Mouse (Mus musculus) heart, embryonic 10.5 days (tissue): Measurements from ENCODE around the gene Gdpd3. TPM values are rescaled to one million over a fixed set of nuclear protein-coding genes. Genes with fewer than 3 reads are reported as not detected.
"Not testable (repeated sequence)": the region's sequence is repeated elsewhere in the genome, so short reads cannot be mapped to it uniquely, and the experiment has no call there.

ENCODE experiments used
- DNase-seq: peaks from one replicate; pipeline ENCODE4 v3.0.0-alpha.2; 2017; ENCODE audit warnings: low spot score
- H3K27ac ChIP-seq: fragments of 300-500 bp; sonication (generic); 2 replicates; pipeline ENCODE4 v1.5.1; 2016; ENCODE audit warnings: mild to moderate bottlenecking
- H3K27me3 ChIP-seq: fragments of 300-500 bp; sonication (generic); 2 replicates; pipeline ENCODE4 v1.6.1; 2016; ENCODE audit warnings: mild to moderate bottlenecking; ENCODE audit not compliant: poor library complexity, insufficient read depth, severe bottlenecking
- H3K36me3 ChIP-seq: fragments of 300-500 bp; sonication (generic); 2 replicates; pipeline ENCODE4 v1.6.1; 2016; ENCODE audit warnings: mild to moderate bottlenecking, moderate library complexity
- H3K4me1 ChIP-seq: fragments of 300-500 bp; sonication (generic); 2 replicates; pipeline ENCODE4 v1.6.1; 2016; ENCODE audit warnings: mild to moderate bottlenecking
- H3K4me3 ChIP-seq: fragments of 300-500 bp; sonication (generic); 2 replicates; pipeline ENCODE4 v1.5.1; 2016; ENCODE audit warnings: mild to moderate bottlenecking, moderate library complexity
- H3K9me3 ChIP-seq: fragments of 300-500 bp; sonication (generic); 2 replicates; pipeline ENCODE4 v1.6.1; 2016; ENCODE audit warnings: mild to moderate bottlenecking, moderate library complexity
- WGBS: fragments of 180-500 bp; shearing (Covaris S2); methylation state at CpG from one replicate; pipeline ENCODE4 v1.1.7; 2016; 5-methylcytosine and 5-hydroxymethylcytosine counted together
- polyA plus RNA-seq: library from polyadenylated mRNA; unstranded; fragments of >200 nt; fragmentation: Nextera tagmentation; extraction: Ambion mirVana; gene quantifications from 2 replicates; pipeline ENCODE4 v1.2.1, GENCODE M21; 2016

Gdpd3 gene
- polyA plus RNA-seq: 1.3 and 1.5 TPM in 2 replicates

- Histone ChIP-seq H3K4me3 (no peak within 1 kb of the TSS), H3K4me1 (peaks cover 42% of the 10 kb centered on the region), H3K36me3 (peaks cover 86% of the 10 kb centered on the region), H3K9me3 (no peaks in the 10 kb centered on the region), H3K27ac (peak within 1 kb of the TSS; percentile 29; the same call in 1 of the 2 replicates), H3K27me3 (no peaks in the 10 kb centered on the region)
- no peak for DNase-seq
- 90% methylated on average over 16 of the region's 16 CpGs for WGBS
Observed at GRCm38 (mm10) chr7:126766201-126766600, at the start of gene Gdpd3. Gdpd3 (plus strand) TSS chr7:126766334.

DNA sequence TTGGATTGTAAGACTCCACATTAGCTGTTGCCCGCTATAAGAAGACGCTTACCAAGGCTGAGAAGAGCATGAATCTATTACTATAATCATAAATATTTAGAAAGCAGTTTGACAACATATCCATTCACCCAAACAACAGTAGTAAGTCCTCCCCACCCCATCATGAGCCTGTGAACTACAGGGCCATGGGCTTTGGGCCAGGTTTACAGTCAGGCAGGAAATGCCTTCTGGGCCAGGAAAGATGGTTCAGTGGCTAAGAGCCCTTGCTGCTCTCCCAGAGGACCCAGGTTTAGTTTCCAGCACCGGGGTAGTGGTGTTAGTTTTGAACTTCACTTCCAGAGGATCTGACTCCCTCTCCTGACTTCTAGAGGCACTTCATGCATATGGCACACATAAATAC, 48.6 kb upstream of the Gdpd3 start:
- H3K9me3 ChIP-seq: no peaks in the 10 kb centered on the region
- no peaks in the 10 kb centered on the region for H3K27me3 ChIP-seq
- no peaks in the 10 kb centered on the region for H3K4me1 ChIP-seq
- H3K27ac ChIP-seq: no peak overlapping the region
- no peak for DNase-seq
- 85% methylated on average over 3 of the region's 3 CpGs for WGBS
- H3K4me3 ChIP-seq: no peak overlapping the region
- H3K36me3 ChIP-seq: no peaks in the 10 kb centered on the region

- 90% methylated on average over 5 of the region's 5 CpGs for WGBS
- Histone ChIP-seq H3K27ac (no peak overlapping the region), H3K4me3 (no peak overlapping the region), H3K4me1 (no peaks in the 10 kb centered on the region), H3K27me3 (no peaks in the 10 kb centered on the region), H3K9me3 (no peaks in the 10 kb centered on the region), H3K36me3 (no peaks in the 10 kb centered on the region)
- no peak for DNase-seq
Observed at GRCm38 (mm10) chr7:126718787-126719337, 47.3 kb upstream of the Gdpd3 start.

- Histone ChIP-seq H3K27me3 (no peaks in the 10 kb centered on the region), H3K4me1 (no peaks in the 10 kb centered on the region), H3K9me3 (no peaks in the 10 kb centered on the region), H3K36me3 (no peaks in the 10 kb centered on the region), H3K4me3 (no peak overlapping the region), H3K27ac (no peak overlapping the region)
- WGBS: 89% methylated on average over 13 of the region's 13 CpGs
- DNase-seq: no peak
Observed at GRCm38 (mm10) chr7:126721635-126722034, 44.5 kb upstream of the Gdpd3 start.

DNA sequence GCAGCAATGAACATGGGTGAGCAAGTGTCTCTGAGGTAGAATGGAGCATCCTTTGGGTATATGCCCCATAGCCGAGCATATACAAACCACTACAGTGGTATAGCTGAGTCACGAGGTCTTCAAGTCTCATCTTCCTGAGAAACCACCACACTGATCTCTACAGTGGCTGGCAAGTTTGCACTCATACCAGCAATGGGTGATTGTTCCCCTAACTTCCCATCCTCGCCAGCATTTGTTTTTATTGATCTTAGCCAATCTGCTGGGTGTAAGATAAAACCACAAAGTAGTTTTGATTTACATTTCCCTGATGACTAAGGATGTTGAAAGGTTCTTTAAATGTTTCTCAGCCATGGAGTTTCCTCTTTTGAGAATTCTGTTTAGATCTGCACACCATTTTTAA, 41.1 kb upstream of the Gdpd3 start:
- H3K27me3 ChIP-seq: no peaks in the 10 kb centered on the region
- H3K9me3 ChIP-seq: no peaks in the 10 kb centered on the region
- 66% methylated on average over 3 of the region's 3 CpGs for WGBS
- H3K4me1 ChIP-seq: no peaks in the 10 kb centered on the region
- no peaks in the 10 kb centered on the region for H3K36me3 ChIP-seq
- no peak for DNase-seq
- no peak overlapping the region for H3K27ac ChIP-seq
- no peak overlapping the region for H3K4me3 ChIP-seq

- WGBS: 79% methylated on average over 5 of the region's 5 CpGs
- Histone ChIP-seq H3K4me1 (no peaks in the 10 kb centered on the region), H3K27ac (no peak overlapping the region), H3K36me3 (no peaks in the 10 kb centered on the region), H3K27me3 (no peaks in the 10 kb centered on the region), H3K4me3 (no peak overlapping the region), H3K9me3 (no peaks in the 10 kb centered on the region)
- DNase-seq: no peak
Observed at GRCm38 (mm10) chr7:126725667-126726066, 40.5 kb upstream of the Gdpd3 start.

DNA sequence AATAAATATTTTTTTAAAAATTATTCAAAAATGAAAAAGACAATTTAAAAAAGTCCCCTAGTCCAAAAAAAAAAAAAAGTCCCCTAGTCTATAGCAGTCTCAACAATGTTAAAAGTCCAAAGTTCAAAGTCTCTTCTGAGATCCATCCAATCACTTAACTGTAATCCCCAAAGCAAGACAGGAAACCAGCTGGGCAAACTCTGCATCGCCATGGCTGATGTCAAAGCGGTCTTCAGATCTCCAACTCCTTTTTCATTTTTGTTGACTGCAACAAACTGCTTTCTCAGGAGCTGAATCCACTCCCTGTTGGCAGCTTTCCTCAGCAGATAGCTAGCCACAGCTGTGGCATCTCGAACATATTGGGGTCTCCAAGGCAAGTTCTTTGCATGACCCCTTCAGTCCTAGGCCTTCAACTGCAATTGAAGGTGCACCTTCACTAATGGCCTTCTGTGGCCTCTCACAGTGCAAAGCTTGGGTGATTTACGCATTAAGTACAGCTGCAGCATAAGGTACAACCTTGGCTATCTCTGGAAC, 35.8 kb upstream of the Gdpd3 start:
- WGBS: 74% methylated on average over 4 of the region's 4 CpGs

GRCm38 (mm10) chr7:126736122-126736521, 30.0 kb upstream of the Gdpd3 start:
- H3K9me3 ChIP-seq: no peaks in the 10 kb centered on the region
- DNase-seq: no peak

More for the DNA sequence above, 35.8 kb upstream of the Gdpd3 start:
- not testable (repeated sequence) for H3K36me3 ChIP-seq, H3K9me3 ChIP-seq, H3K27ac ChIP-seq, H3K4me1 ChIP-seq, H3K27me3 ChIP-seq, H3K4me3 ChIP-seq, DNase-seq

DNA sequence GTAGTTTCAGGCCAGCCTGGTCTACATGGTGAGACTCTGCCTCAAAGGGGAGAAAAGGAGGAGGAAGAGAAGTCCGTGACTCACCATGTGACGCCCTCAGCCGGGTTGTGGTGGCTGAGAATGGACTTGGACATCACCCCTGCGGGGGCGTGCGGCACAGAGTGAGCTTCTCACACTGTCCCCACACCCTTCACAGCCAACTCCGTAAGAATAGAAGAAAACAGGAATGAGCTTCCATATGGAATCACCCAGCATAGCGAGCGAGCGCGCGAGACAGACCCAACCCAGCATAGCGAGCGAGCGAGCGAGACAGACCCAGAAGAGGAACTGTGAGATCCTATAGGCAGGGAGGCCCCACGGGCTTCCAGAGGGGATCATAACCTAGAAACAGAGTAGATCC, 26.6 kb upstream of the Gdpd3 start:
- no peaks in the 10 kb centered on the region for H3K9me3 ChIP-seq
- no peaks in the 10 kb centered on the region for H3K36me3 ChIP-seq
- DNase-seq: no peak
- WGBS: 84% methylated on average over 17 of the region's 17 CpGs
- no peak overlapping the region for H3K27ac ChIP-seq
- 0 out of 2 replicates have a peak, but pooled peaks cover 5% of the 10 kb centered on the region for H3K4me1 ChIP-seq
- H3K27me3 ChIP-seq: peaks cover 18% of the 10 kb centered on the region; the same call in 1 of the 2 replicates
- no peak overlapping the region for H3K4me3 ChIP-seq

More at GRCm38 (mm10) chr7:126736122-126736521, 30.0 kb upstream of the Gdpd3 start:
- no peak overlapping the region for H3K27ac ChIP-seq
- H3K36me3 ChIP-seq: no peaks in the 10 kb centered on the region
- H3K27me3 ChIP-seq: peaks cover 22% of the 10 kb centered on the region; the same call in 1 of the 2 replicates
- no peak overlapping the region for H3K4me3 ChIP-seq
- H3K4me1 ChIP-seq: 0 out of 2 replicates have a peak, but pooled peaks cover 5% of the 10 kb centered on the region
- 77% methylated on average over 8 of the region's 8 CpGs for WGBS

DNA sequence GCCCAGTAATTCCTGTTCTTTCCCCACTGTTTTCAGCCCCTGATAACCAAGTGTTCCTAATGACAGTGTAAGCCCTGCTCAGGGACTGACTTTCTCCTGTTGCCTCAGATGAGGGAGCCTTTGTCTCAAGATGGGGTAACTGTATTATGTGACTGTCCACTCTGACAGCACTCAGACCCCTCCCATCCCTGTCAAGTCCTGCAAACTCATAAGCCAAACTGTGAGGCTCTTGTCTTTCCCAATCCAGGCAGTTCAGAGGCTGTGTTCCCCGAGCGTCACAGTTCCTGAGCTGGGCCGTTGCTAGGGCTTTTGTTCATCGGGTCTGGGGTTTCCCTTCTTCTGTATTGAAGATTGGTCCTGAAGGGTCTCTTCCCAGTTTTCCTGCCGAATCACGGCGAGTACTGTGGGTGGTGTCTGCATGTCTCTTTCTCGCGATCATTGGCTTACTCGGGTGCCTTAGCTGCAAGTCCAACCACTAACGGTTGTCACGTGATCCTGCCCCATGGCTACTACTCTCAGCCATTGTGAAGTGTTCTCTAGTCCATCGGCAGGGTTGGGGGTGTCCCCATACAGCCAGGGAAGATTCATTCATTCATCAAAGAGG, 25.9 kb upstream of the Gdpd3 start:
- no peak overlapping the region for H3K4me3 ChIP-seq
- WGBS: 77% methylated on average over 13 of the region's 13 CpGs
- H3K9me3 ChIP-seq: no peaks in the 10 kb centered on the region
- peaks cover 18% of the 10 kb centered on the region; the same call in 1 of the 2 replicates for H3K27me3 ChIP-seq
- no peak for DNase-seq
- no peak overlapping the region for H3K27ac ChIP-seq
- 0 out of 2 replicates have a peak, but pooled peaks cover 5% of the 10 kb centered on the region for H3K4me1 ChIP-seq
- no peaks in the 10 kb centered on the region for H3K36me3 ChIP-seq

GRCm38 (mm10) chr7:126740977-126741376, 25.2 kb upstream of the Gdpd3 start:
- no peaks in the 10 kb centered on the region for H3K9me3 ChIP-seq
- H3K27ac ChIP-seq: no peak overlapping the region
- H3K36me3 ChIP-seq: no peaks in the 10 kb centered on the region
- DNase-seq: no peak
- H3K4me3 ChIP-seq: no peak overlapping the region
- WGBS: 79% methylated on average over 5 of the region's 5 CpGs
- H3K27me3 ChIP-seq: peaks cover 18% of the 10 kb centered on the region; the same call in 1 of the 2 replicates
- 0 out of 2 replicates have a peak, but pooled peaks cover 5% of the 10 kb centered on the region for H3K4me1 ChIP-seq

DNA sequence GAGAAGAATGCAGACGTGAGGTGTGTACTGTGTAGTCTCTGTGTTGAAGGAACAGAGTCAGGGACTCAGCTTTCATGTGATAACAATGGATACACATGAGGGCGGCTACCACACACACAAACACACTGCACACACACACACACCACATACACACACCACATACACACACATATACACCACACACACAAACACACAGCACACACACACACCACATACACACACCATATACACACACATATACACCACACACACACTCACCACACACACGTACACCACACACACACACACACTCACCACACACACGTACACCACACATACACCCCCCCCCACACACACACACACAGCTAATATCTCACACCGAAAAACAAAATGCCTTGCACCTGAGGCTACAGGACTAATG, 24.7 kb upstream of the Gdpd3 start:
- DNase-seq: no peak
- whole genome bisulfite sequencing: 86% methylated on average over 5 of the region's 5 CpGs

GRCm38 (mm10) chr7:126741964-126742482, 24.1 kb upstream of the Gdpd3 start:
- DNase-seq: no peak
- peaks cover 18% of the 10 kb centered on the region; the same call in 1 of the 2 replicates for H3K27me3 ChIP-seq
- WGBS: 87% methylated on average over 13 of the region's 13 CpGs
- peaks cover 9% of the 10 kb centered on the region; the same call in 1 of the 2 replicates for H3K4me1 ChIP-seq
- no peak overlapping the region for H3K27ac ChIP-seq
- no peak overlapping the region for H3K4me3 ChIP-seq
- H3K36me3 ChIP-seq: no peaks in the 10 kb centered on the region
- H3K9me3 ChIP-seq: no peaks in the 10 kb centered on the region

More for the DNA sequence above, 24.7 kb upstream of the Gdpd3 start:
- peaks cover 18% of the 10 kb centered on the region; the same call in 1 of the 2 replicates for H3K27me3 ChIP-seq
- peaks cover 9% of the 10 kb centered on the region; the same call in 1 of the 2 replicates for H3K4me1 ChIP-seq
- no peaks in the 10 kb centered on the region for H3K9me3 ChIP-seq
- no peaks in the 10 kb centered on the region for H3K36me3 ChIP-seq
- no peak overlapping the region for H3K27ac ChIP-seq
- H3K4me3 ChIP-seq: no peak overlapping the region
